Mouse (Mus musculus) G1E (cell line): ENCODE data around the gene Gosr1.

Experiments
- CTCF ChIP-seq: IDR thresholded peaks from 2 replicates; pipeline ENCODE4 v1.5.1; 2012; ENCODE audit warnings: low read depth, low read length, inconsistent platforms, mixed read lengths
- GATA1 ChIP-seq: IDR thresholded peaks from 2 replicates; pipeline ENCODE4 v1.6.1; 2012; ENCODE audit warnings: borderline replicate concordance, low read length, inconsistent platforms, mixed read lengths

- TF ChIP-seq CTCF (no peak), GATA1 (no peak)
Observed at GRCm38 (mm10) chr11:76806026-76806425, 42.6 kb upstream of the Gosr1 start.
